Mouse (Mus musculus) bone marrow, adult 2 months (tissue): ENCODE measurements around the gene Lrtm1.

Experiments used
- CTCF ChIP-seq: fragments of 200-500 bp; IDR thresholded peaks from 2 replicates; pipeline ENCODE4 v1.5.1; 2011; ENCODE audit warnings: low read length, control low read depth; ENCODE audit not compliant: control insufficient read depth, insufficient read depth
- POLR2A ChIP-seq: fragments of 200-500 bp; IDR thresholded peaks from 2 replicates; pipeline ENCODE4 v1.6.1; 2011; ENCODE audit warnings: low read depth, mild to moderate bottlenecking, control low read depth, low read length, borderline replicate concordance; ENCODE audit not compliant: control insufficient read depth

GRCm38 (mm10) chr14:29028391-29029106, 10.5 kb downstream of the Lrtm1 start:
- TF ChIP-seq CTCF (no peak), POLR2A (no peak)
